Mouse (Mus musculus) liver, embryonic 13.5 days (tissue): ENCODE results near the gene Rxfp4. TPM values are rescaled to one million over a fixed set of nuclear protein-coding genes. Genes with fewer than 3 reads are reported as not detected.

Experiments used
- ATAC-seq: fragments of 200-750 bp; cut with Nextera tagmentation; 2 replicates; pipeline ENCODE4 v1.8.0; 2017; ENCODE audit warnings: low read depth, mild to moderate bottlenecking, moderate number of reproducible peaks, moderate library complexity
- DNase-seq: peaks from one replicate; pipeline ENCODE4 v3.0.0; 2022
- H3K27ac ChIP-seq: fragments of 300-500 bp; sonication (generic); 2 replicates; pipeline ENCODE4 v1.5.1; 2015; ENCODE audit warnings: moderate library complexity, mild to moderate bottlenecking, inconsistent platforms
- H3K27me3 ChIP-seq: fragments of 300-500 bp; sonication (generic); 2 replicates; pipeline ENCODE4 v1.6.1; 2015; ENCODE audit warnings: mild to moderate bottlenecking, inconsistent platforms
- H3K36me3 ChIP-seq: fragments of 300-500 bp; sonication (generic); 2 replicates; pipeline ENCODE4 v1.6.1; 2015; ENCODE audit warnings: mild to moderate bottlenecking, inconsistent platforms
- H3K4me1 ChIP-seq: fragments of 300-500 bp; sonication (generic); replicated peaks from 2 replicates; pipeline ENCODE4 v1.6.1; 2015; ENCODE audit warnings: inconsistent platforms
- H3K4me2 ChIP-seq: fragments of 300-500 bp; sonication (generic); 2 replicates; pipeline ENCODE4 v1.6.1; 2015; ENCODE audit warnings: inconsistent platforms, mild to moderate bottlenecking, moderate library complexity
- H3K4me3 ChIP-seq: fragments of 300-500 bp; sonication (generic); replicated peaks from 2 replicates; pipeline ENCODE4 v1.5.1; 2015; ENCODE audit warnings: mild to moderate bottlenecking, inconsistent platforms
- H3K9ac ChIP-seq: fragments of 300-500 bp; sonication (generic); 2 replicates; pipeline ENCODE4 v1.6.1; 2015; ENCODE audit warnings: mild to moderate bottlenecking, inconsistent platforms
- H3K9me3 ChIP-seq: fragments of 300-500 bp; sonication (generic); replicated peaks from 2 replicates; pipeline ENCODE4 v1.6.1; 2016; ENCODE audit warnings: inconsistent platforms
- WGBS: fragments of 180-500 bp; shearing (Covaris S2); methylation state at CpG from one replicate; pipeline ENCODE4 v1.1.7; 2015; ENCODE audit not compliant: insufficient replicate concordance; 5-methylcytosine and 5-hydroxymethylcytosine counted together
- polyA plus RNA-seq: library from polyadenylated mRNA; unstranded; fragments of >200 nt; fragmentation: Nextera tagmentation; extraction: Ambion mirVana; gene quantifications from 2 replicates; pipeline ENCODE4 v1.2.1, GENCODE M21; 2015

Rxfp4 gene
- polyA plus RNA-seq, 1 experiment from 2014 or later: not detected

DNA sequence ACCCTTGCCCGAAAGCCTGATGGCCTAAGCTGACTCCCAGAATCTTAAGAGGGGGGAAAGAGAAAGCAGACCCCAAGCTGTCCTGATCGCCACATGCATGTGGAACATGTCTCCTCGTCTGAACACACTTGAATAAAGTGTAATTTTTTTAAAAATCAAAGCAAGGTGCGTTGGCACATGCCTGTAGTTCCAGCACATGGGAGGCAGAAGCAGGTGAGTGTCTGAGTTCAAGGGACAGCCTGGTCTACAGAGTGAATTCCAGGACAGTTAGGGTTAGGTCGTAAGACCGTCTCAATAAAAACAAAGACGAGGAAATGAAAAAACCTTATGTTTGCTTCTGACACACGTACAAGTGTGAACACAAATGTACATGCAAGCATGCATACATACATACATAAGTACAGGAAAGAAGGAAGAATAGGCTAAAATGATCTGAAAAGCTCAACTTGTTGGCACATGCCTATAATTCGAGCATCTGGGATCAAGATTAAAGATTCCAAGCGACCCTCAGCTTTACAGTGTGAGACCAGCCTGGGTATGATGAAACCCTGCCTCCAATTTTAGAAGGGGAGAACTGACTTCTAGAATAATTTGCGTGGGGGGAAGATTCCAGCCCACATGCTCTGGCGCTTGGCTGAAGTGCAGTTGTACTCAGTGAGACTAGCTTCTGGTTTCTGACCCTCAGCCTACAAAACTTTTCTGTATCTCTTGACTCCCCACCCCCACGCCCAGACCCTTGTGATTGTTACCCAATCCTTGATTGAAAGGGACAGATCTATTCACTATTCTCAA lies 2.0 kb downstream of the Rxfp4 start:
- 0 out of 2 replicates have a peak, but pooled peaks cover 2% of the 10 kb centered on the region for H3K27me3 ChIP-seq
- H3K4me3 ChIP-seq: no peak overlapping the region
- peaks cover 13% of the 10 kb centered on the region for H3K36me3 ChIP-seq
- 46% methylated on average over 13 of the region's 13 CpGs for WGBS
- no peak overlapping the region for H3K9ac ChIP-seq
- no peak overlapping the region for H3K27ac ChIP-seq
- H3K9me3 ChIP-seq: no peaks in the 10 kb centered on the region
- no peak overlapping the region for H3K4me2 ChIP-seq
- no peaks in the 10 kb centered on the region; the same call in 1 of the 2 replicates for H3K4me1 ChIP-seq
- no peak for DNase-seq
- no peak for ATAC-seq

DNA sequence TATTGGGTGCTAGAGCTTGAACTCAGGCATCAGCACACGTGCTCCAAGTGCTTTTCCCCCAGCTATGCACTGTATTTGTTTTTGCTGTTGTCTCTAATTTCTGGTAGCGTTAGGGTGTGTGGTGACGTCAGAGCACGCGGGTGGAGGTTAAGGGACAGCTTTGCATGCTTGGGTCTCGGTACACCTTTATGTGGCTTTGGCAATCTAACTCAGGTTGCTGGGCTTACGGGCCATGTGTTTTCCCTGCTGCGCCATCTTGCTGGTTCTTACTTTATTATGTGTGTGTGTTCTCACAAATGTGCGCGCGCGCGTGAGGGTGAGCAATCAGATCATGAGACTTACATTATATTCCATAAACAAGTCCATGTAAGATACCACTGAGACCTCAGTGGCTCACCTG lies 3.0 kb downstream of the Rxfp4 start:
- Histone ChIP-seq H3K4me1 (no peaks in the 10 kb centered on the region; the same call in 1 of the 2 replicates), H3K36me3 (peaks cover 21% of the 10 kb centered on the region), H3K9ac (no peak overlapping the region), H3K9me3 (no peaks in the 10 kb centered on the region), H3K27ac (no peak overlapping the region), H3K27me3 (0 out of 2 replicates have a peak, but pooled peaks cover 2% of the 10 kb centered on the region), H3K4me3 (no peak overlapping the region), H3K4me2 (no peak overlapping the region)
- WGBS: 78% methylated on average over 13 of the region's 13 CpGs
- ATAC-seq (no peak), DNase-seq (no peak)

DNA sequence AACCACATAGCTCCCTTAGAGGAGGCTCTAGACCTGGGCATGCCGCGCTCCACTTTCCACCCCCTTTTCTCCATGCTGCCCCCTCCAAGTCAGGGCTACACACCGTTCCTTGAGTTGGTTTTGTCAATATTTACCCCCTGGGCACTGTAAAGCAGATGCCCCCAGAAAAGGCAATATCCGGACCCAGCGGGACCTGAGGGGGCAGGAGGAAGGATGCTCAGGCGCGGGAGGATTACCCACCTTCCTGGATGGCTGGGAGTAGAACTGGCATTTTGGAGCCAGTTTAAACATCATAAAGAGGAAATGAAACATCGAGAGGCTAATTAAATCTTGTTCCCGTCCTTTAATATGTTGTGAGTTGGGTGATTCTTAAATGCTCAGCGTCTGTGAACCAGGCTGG lies 3.8 kb downstream of the Rxfp4 start:
- WGBS: 70% methylated on average over 10 of the region's 10 CpGs
- H3K4me2 ChIP-seq: no peak overlapping the region
- ATAC-seq: no peak
- no peak overlapping the region for H3K27ac ChIP-seq
- peaks cover 28% of the 10 kb centered on the region for H3K36me3 ChIP-seq
- H3K4me1 ChIP-seq: no peaks in the 10 kb centered on the region; the same call in 1 of the 2 replicates
- no peak overlapping the region for H3K4me3 ChIP-seq
- 0 out of 2 replicates have a peak, but pooled peaks cover 2% of the 10 kb centered on the region for H3K27me3 ChIP-seq
- no peak for DNase-seq
- no peaks in the 10 kb centered on the region for H3K9me3 ChIP-seq
- no peak overlapping the region for H3K9ac ChIP-seq

DNA sequence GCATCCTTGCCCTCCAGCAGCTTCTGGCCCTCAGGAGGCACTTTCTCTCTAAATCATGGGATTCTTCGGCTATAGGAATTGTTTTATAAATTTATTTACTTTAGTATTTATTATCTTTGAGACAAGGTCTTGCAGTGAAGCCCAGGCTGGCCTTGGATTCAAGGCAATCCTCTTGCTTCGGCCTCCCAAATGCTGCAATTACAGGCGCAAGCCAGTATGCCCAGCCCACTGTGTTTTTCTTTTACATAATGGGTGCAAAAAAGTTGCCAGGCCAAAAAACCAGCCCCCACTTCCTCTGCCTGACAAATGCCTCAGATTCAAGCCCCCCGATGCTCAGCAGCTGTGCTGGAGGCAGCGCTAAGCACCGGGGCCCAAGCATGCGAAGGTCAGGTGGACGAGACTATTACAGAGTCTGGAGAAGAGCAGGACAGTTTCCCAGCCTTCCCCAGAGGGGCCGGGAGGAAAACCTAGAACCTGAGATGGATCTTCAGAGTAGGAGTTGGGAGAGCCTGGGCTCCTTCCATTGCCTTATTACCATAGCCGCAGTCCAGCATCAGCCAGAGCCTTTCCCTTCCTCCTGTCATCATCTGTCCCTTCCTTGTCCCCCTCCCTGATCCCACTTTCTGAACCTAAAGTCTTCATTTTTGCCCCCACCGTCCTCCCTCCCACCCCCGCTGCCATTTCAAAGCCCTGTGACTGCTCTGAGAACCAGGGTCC lies 4.3 kb downstream of the Rxfp4 start:
- H3K4me1 ChIP-seq: no peaks in the 10 kb centered on the region; the same call in 1 of the 2 replicates
- no peak overlapping the region for H3K27ac ChIP-seq
- WGBS: 76% methylated on average over 12 of the region's 12 CpGs
- no peak overlapping the region for H3K4me2 ChIP-seq
- DNase-seq: no peak
- no peak overlapping the region for H3K9ac ChIP-seq
- H3K9me3 ChIP-seq: no peaks in the 10 kb centered on the region
- H3K36me3 ChIP-seq: peaks cover 34% of the 10 kb centered on the region
- no peak for ATAC-seq
- no peak overlapping the region for H3K4me3 ChIP-seq
- H3K27me3 ChIP-seq: 0 out of 2 replicates have a peak, but pooled peaks cover 2% of the 10 kb centered on the region

DNA sequence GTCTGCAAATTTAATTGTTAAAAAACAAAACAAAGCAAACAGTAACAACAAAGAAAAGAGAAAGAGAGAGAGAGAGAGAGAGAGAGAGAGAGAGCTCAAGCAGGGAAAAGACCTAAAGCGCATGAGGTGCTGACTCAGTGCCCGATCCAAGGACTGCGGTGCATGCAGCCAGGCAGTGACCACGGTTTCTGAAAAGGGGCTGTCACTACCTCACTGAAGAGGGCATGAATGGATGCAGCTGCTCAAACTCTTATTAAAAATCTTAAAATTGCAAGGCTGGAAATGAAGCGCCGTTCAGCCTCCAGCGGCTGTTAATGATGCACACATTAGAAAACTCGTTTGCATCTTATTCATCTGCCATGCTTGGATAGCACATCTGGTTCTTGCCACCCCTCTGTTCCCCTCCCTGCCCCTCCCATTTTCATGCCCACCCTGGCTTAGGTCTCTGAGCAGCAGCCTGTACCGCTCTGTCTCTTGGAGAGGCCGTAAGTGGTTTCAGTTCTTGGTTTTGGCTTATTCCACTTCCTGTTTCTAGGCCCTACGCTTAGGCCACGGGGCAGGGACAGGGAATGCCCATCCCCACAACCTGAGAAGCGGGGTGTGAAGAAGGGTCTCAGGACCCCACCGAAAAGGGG lies 5.0 kb downstream of the Rxfp4 start:
- Histone ChIP-seq H3K36me3 (peaks cover 41% of the 10 kb centered on the region), H3K4me1 (no peaks in the 10 kb centered on the region; the same call in 1 of the 2 replicates), H3K4me2 (no peak overlapping the region), H3K9me3 (no peaks in the 10 kb centered on the region), H3K4me3 (no peak overlapping the region), H3K27ac (no peak overlapping the region), H3K9ac (no peak overlapping the region), H3K27me3 (0 out of 2 replicates have a peak, but pooled peaks cover 2% of the 10 kb centered on the region)
- no peak; the same call in 1 of the 2 replicates for ATAC-seq
- WGBS: 67% methylated on average over 14 of the region's 14 CpGs
- DNase-seq: no peak

DNA sequence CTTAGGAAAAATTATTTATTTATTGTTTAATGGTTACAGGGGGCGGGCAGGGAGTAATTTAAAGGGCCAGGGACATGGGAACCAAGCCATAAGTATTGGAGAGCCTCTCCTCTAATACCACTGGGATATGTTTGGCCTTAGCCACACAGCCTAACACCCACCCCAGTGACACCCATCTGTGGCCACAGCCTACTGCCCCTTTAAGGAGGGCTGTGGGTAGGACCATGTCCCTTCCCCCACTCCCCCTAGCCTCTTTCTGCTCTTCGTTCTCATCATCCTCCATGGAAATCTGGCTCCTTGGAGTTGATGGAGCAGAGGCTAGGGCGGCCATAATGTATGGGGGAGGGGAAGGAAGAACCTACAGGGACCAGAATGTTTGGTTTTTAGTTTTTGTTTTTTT lies 5.9 kb downstream of the Rxfp4 start:
- WGBS: 66% methylated on average over 3 of the region's 3 CpGs
- peaks cover 49% of the 10 kb centered on the region for H3K36me3 ChIP-seq

DNA sequence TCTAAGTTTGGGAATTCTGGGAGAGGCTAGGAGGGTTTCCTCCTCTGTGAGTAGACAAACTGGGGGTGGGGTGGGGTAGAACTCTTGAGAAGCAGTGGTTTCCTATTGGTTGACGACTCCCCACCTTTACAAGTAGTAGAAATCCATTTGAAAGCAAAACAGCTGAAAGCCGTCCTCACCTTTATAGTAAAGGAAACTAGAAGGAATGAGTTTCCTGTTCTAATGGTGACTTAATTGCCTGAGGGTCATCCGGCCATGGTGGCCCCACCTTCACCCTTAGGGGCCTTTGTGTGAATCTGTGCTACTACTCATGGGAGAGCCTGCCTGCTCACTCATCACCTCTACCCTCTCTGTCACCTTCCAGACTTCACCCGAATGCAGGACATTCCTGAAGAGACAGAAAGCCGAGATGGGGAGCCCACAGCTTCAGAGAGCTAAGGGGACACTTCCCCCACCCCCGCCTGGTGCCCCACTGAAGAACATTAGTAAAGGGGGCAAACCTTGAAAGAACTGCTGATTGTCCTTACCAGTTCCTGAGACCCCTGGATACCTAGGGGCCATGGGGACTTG lies 6.4 kb downstream of the Rxfp4 start:
- Histone ChIP-seq H3K4me1 (no peaks in the 10 kb centered on the region; the same call in 1 of the 2 replicates), H3K4me3 (no peak overlapping the region), H3K4me2 (no peak overlapping the region), H3K36me3 (peaks cover 55% of the 10 kb centered on the region), H3K27ac (no peak overlapping the region), H3K27me3 (no peaks in the 10 kb centered on the region), H3K9me3 (no peaks in the 10 kb centered on the region), H3K9ac (no peak overlapping the region)
- no peak for ATAC-seq
- no peak for DNase-seq
- WGBS: 64% methylated on average over 6 of the region's 6 CpGs

More for the DNA sequence above, 5.9 kb downstream of the Rxfp4 start:
- Histone ChIP-seq H3K4me1 (no peaks in the 10 kb centered on the region; the same call in 1 of the 2 replicates), H3K9ac (no peak overlapping the region), H3K4me2 (no peak overlapping the region), H3K4me3 (no peak overlapping the region), H3K27ac (no peak overlapping the region), H3K9me3 (no peaks in the 10 kb centered on the region), H3K27me3 (no peaks in the 10 kb centered on the region)
- no peak for DNase-seq
- ATAC-seq: no peak

DNA sequence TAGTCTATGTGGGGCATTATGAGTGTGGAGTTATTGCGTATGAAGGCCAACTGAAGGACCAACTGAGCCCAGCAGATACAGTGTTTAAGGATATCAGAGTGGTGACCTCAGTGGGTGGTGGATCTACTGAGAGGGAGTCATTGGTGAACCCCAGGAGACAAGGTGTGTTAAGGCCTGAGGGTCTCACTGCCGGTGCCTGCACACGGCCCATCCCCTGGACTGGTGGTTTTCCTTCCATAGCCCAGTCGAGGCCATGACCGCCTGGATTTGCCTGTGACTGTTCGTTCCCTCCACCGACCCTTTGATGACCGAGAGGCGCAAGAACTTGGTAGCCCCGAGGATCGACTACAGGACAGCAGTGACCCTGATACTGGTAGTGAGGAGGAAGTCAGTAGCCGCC lies 7.0 kb downstream of the Rxfp4 start:
- Histone ChIP-seq H3K4me1 (no peaks in the 10 kb centered on the region; the same call in 1 of the 2 replicates), H3K9me3 (no peaks in the 10 kb centered on the region), H3K4me3 (no peak overlapping the region), H3K36me3 (peaks cover 61% of the 10 kb centered on the region), H3K27ac (no peak overlapping the region), H3K9ac (no peak overlapping the region), H3K27me3 (no peaks in the 10 kb centered on the region), H3K4me2 (no peak overlapping the region)
- DNase-seq: no peak
- 84% methylated on average over 12 of the region's 12 CpGs for WGBS
- ATAC-seq: no peak

DNA sequence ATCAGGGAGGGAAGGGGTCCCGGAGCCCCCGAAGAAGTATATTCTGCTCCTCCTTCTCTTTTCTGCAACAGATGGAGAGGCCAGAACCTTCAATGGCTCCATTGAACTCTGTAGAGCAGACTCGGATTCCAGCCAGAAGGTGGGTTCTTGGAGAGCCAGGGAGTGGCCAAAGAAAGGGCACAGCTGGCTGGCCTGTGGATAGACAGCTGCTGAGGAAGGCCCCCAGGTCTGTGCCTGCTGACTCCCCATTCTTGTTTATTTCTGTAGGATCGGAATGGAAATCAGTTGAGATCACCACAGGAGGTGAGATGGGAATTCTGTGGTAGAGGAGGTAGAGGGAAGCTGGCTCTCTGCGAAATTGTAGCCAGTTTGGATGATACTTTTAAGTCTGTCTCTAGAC lies 9.9 kb downstream of the Rxfp4 start:
- Histone ChIP-seq H3K4me2 (no peak overlapping the region), H3K27ac (no peak overlapping the region), H3K27me3 (no peaks in the 10 kb centered on the region), H3K4me3 (no peak overlapping the region), H3K9ac (no peak overlapping the region), H3K4me1 (no peaks in the 10 kb centered on the region), H3K36me3 (peaks cover 83% of the 10 kb centered on the region), H3K9me3 (no peaks in the 10 kb centered on the region)
- 76% methylated on average over 5 of the region's 5 CpGs for WGBS
- DNase-seq (no peak), ATAC-seq (no peak)

DNA sequence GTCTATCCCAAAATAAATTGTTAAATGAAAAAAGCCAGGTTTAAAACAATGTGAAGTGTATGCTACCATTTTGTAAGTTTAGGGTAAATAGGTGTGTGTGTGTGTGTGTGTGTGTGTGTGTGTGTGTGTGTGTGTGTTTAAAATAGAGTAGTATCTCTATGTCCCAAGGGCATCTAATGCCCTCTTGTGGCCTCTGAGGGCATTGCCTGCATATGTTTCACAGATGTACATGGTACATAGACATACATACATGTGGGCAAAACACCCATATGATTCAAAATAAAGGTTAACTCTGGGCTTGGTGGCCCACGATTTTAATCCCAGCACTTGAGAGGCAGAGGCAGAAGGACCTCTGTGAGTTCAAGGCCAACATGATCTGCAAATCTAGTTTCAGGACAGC lies 12.3 kb downstream of the Rxfp4 start:
- no peak overlapping the region for H3K9ac ChIP-seq
- no peaks in the 10 kb centered on the region for H3K27me3 ChIP-seq
- no peak overlapping the region for H3K4me2 ChIP-seq
- peaks cover 83% of the 10 kb centered on the region for H3K36me3 ChIP-seq
- 28% methylated on average over 1 of the region's 1 CpGs for WGBS
- no peaks in the 10 kb centered on the region for H3K9me3 ChIP-seq
- no peak overlapping the region for H3K4me3 ChIP-seq
- no peaks in the 10 kb centered on the region for H3K4me1 ChIP-seq
- H3K27ac ChIP-seq: no peak overlapping the region
- DNase-seq (no peak), ATAC-seq (no peak)

DNA sequence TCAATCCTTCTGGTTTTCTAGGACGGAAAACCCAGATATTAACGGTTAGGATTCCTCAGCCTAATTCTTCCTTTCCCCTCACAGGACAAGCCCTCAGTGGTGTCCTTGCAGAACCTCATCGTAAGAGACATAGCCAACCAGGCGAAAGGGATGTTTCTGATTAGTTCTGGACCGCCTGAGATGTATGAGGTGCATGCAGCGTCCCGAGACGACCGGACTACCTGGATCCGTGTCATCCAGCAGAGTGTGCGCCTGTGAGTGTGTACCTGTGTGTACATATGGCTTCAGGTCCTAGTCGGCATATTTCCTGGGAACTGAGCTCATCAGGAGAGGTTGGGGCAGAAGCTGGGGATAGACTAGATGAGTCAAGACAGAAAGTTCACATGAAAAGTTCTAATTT lies 13.7 kb downstream of the Rxfp4 start:
- no peak overlapping the region for H3K4me3 ChIP-seq
- no peaks in the 10 kb centered on the region for H3K27me3 ChIP-seq
- H3K9me3 ChIP-seq: no peaks in the 10 kb centered on the region
- H3K9ac ChIP-seq: no peak overlapping the region
- H3K27ac ChIP-seq: no peak overlapping the region
- ATAC-seq (no peak), DNase-seq (no peak)
- WGBS: 86% methylated on average over 12 of the region's 12 CpGs
- H3K4me2 ChIP-seq: no peak overlapping the region
- no peaks in the 10 kb centered on the region for H3K4me1 ChIP-seq
- peaks cover 85% of the 10 kb centered on the region for H3K36me3 ChIP-seq
